Mouse (Mus musculus): Measurements from ENCODE around the gene Rnf43. TPM values are rescaled to one million over a fixed set of nuclear protein-coding genes. Genes with fewer than 3 reads are reported as not detected.

Rnf43 gene
- total and polyA plus RNA-seq, 2 experiments from 2014 or later = 0.56 to 5.0 TPM

- H3K9me3 ChIP-seq (ENCODE audit: low read length) = no peaks in the 10 kb centered on the region
- no peaks in the 10 kb centered on the region for H3K36me3 ChIP-seq (ENCODE audit: insufficient read depth, low read length)
- no peak for TF ChIP-seq CTCF (IDR thresholded peaks at IDR 0.05)
- H3K27me3 ChIP-seq (ENCODE audit: insufficient read depth, low read length) = no peaks in the 10 kb centered on the region
- H3K9ac ChIP-seq (replicated peaks; ENCODE audit: low read length, poor library complexity, severe bottlenecking) = no peak overlapping the region
- H3K4me2 ChIP-seq (ENCODE audit: low read depth, low read length, poor library complexity, severe bottlenecking) = no peak overlapping the region
- H3K27ac ChIP-seq (ENCODE audit: low read depth, low read length) = no peak overlapping the region
- ATAC-seq (ENCODE audit: low FRiP score) (no peak), DNase-seq (ENCODE audit: low spot score) (peak; percentile 27)
- WGBS = 74% methylated on average over 15 of the region's 15 CpGs
- H3K4me1 ChIP-seq (ENCODE audit: insufficient read depth, low read length) = 0 out of 2 replicates have a peak, but pooled peaks cover 5% of the 10 kb centered on the region
- H3K4me3 ChIP-seq (ENCODE audit: low read depth, low read length) = no peak overlapping the region
Measured at GRCm38 (mm10) chr11:87687246-87688225, 25.0 kb downstream of the Rnf43 start.

- Histone ChIP-seq H3K4me2 (ENCODE audit: low read depth, low read length, poor library complexity, severe bottlenecking) (no peak overlapping the region), H3K36me3 (ENCODE audit: insufficient read depth, low read length) (no peaks in the 10 kb centered on the region), H3K4me1 (ENCODE audit: insufficient read depth, low read length) (0 out of 2 replicates have a peak, but pooled peaks cover 5% of the 10 kb centered on the region), H3K4me3 (ENCODE audit: low read depth, low read length) (no peak overlapping the region), H3K27me3 (ENCODE audit: insufficient read depth, low read length) (no peaks in the 10 kb centered on the region), H3K9me3 (ENCODE audit: low read length) (no peaks in the 10 kb centered on the region), H3K9ac (replicated peaks; ENCODE audit: low read length, poor library complexity, severe bottlenecking) (no peak overlapping the region), H3K27ac (ENCODE audit: low read depth, low read length) (no peak overlapping the region)
- ATAC-seq (ENCODE audit: low FRiP score) (no peak), DNase-seq (ENCODE audit: low spot score) (no peak)
- 91% methylated on average over 11 of the region's 11 CpGs for WGBS
- TF ChIP-seq CTCF (IDR thresholded peaks at IDR 0.05) = no peak
Measured at GRCm38 (mm10) chr11:87688478-87689203, 26.1 kb downstream of the Rnf43 start.

GRCm38 (mm10) chr11:87689402-87689808 lies 26.9 kb downstream of the Rnf43 start:
- Histone ChIP-seq H3K9me3 (ENCODE audit: low read length) (no peaks in the 10 kb centered on the region), H3K36me3 (ENCODE audit: insufficient read depth, low read length) (no peaks in the 10 kb centered on the region), H3K4me2 (ENCODE audit: low read depth, low read length, poor library complexity, severe bottlenecking) (0 out of 2 replicates have a peak overlapping the region, but pooled peaks have one; percentile 2), H3K4me3 (ENCODE audit: low read depth, low read length) (no peak overlapping the region), H3K4me1 (ENCODE audit: insufficient read depth, low read length) (0 out of 2 replicates have a peak, but pooled peaks cover 5% of the 10 kb centered on the region), H3K27ac (ENCODE audit: low read depth, low read length) (peak overlapping the region; percentile 38; the same call in 1 of the 2 replicates), H3K27me3 (ENCODE audit: insufficient read depth, low read length) (no peaks in the 10 kb centered on the region), H3K9ac (replicated peaks; ENCODE audit: low read length, poor library complexity, severe bottlenecking) (0 out of 2 replicates have a peak overlapping the region, but pooled peaks have one; percentile 13)
- ATAC-seq (ENCODE audit: low FRiP score) = no peak
- TF ChIP-seq CTCF (IDR thresholded peaks at IDR 0.05) = no peak
- 19% methylated on average over 7 of the region's 7 CpGs for WGBS
- DNase-seq (ENCODE audit: low spot score) = peak; percentile 63

GRCm38 (mm10) chr11:87690054-87690740 lies 27.7 kb downstream of the Rnf43 start:
- Histone ChIP-seq H3K9me3 (ENCODE audit: low read length) (no peaks in the 10 kb centered on the region), H3K27me3 (ENCODE audit: insufficient read depth, low read length) (no peaks in the 10 kb centered on the region), H3K9ac (replicated peaks; ENCODE audit: low read length, poor library complexity, severe bottlenecking) (no peak overlapping the region), H3K36me3 (ENCODE audit: insufficient read depth, low read length) (no peaks in the 10 kb centered on the region), H3K4me2 (ENCODE audit: low read depth, low read length, poor library complexity, severe bottlenecking) (no peak overlapping the region), H3K4me1 (ENCODE audit: insufficient read depth, low read length) (0 out of 2 replicates have a peak, but pooled peaks cover 5% of the 10 kb centered on the region), H3K4me3 (ENCODE audit: low read depth, low read length) (no peak overlapping the region), H3K27ac (ENCODE audit: low read depth, low read length) (no peak overlapping the region)
- 82% methylated on average over 16 of the region's 16 CpGs for WGBS
- ATAC-seq (ENCODE audit: low FRiP score) (no peak), DNase-seq (ENCODE audit: low spot score) (no peak)
- no peak for TF ChIP-seq CTCF (IDR thresholded peaks at IDR 0.05)

GRCm38 (mm10) chr11:87697131-87697682 lies 34.7 kb downstream of the Rnf43 start:
- Histone ChIP-seq H3K27ac (ENCODE audit: low read depth, low read length) (no peak overlapping the region), H3K4me1 (ENCODE audit: insufficient read depth, low read length) (no peaks in the 10 kb centered on the region), H3K36me3 (ENCODE audit: insufficient read depth, low read length) (no peaks in the 10 kb centered on the region), H3K4me3 (ENCODE audit: low read depth, low read length) (no peak overlapping the region), H3K9ac (replicated peaks; ENCODE audit: low read length, poor library complexity, severe bottlenecking) (no peak overlapping the region), H3K4me2 (ENCODE audit: low read depth, low read length, poor library complexity, severe bottlenecking) (no peak overlapping the region), H3K9me3 (ENCODE audit: low read length) (no peaks in the 10 kb centered on the region), H3K27me3 (ENCODE audit: insufficient read depth, low read length) (no peaks in the 10 kb centered on the region)
- DNase-seq (ENCODE audit: low spot score) (no peak), ATAC-seq (ENCODE audit: low FRiP score) (no peak)
- WGBS = 89% methylated on average over 14 of the region's 14 CpGs
- TF ChIP-seq CTCF (IDR thresholded peaks at IDR 0.05) = no peak

Measured in midbrain, postnatal 0 days (tissue).